Mouse (Mus musculus): ENCODE results near the gene Tmprss9. TPM values are rescaled to one million over a fixed set of nuclear protein-coding genes. Genes with fewer than 3 reads are reported as not detected.

Tmprss9 gene
- 0.04 TPM in 1 of 2 replicates, not detected in the other for total RNA-seq (2012; rRNA removed)
- not detected in 2 replicates for total RNA-seq (2014; rRNA removed)
- polyA plus RNA-seq (2012; ENCODE audit: insufficient read length, low read depth) = 0.07 TPM in 1 of 2 replicates, not detected in the other

DNA sequence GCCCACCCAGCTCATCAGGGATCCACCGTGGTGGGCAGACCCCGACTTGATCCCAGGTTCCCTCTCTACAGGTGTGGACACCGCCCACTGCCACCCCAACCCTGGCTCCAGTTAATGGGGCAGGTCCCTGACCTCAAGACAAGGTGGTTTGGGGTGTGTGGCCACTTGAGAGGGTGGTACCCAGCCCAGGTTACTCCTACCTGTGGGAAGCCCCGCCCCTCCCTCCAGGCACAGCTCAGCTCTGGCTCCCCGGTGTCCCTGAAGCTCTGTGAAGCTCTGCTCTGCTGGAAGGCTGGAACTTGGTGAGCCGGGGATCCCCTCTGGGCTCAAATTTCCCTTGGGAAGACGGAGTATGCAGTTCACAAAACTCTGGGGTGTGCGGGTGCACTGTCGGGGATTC lies at the start of gene Tmprss9:
Gene Tmprss9, plus strand, starts transcription at position 268 of the 400 bp plus-strand sequence.
- no peak within 1 kb of the TSS for H3K4me3 ChIP-seq (replicated peaks in 1 of 3; ENCODE audit: low read depth in 2 of 3, low read length in 2 of 3, poor library complexity in 1 of 3)

DNA sequence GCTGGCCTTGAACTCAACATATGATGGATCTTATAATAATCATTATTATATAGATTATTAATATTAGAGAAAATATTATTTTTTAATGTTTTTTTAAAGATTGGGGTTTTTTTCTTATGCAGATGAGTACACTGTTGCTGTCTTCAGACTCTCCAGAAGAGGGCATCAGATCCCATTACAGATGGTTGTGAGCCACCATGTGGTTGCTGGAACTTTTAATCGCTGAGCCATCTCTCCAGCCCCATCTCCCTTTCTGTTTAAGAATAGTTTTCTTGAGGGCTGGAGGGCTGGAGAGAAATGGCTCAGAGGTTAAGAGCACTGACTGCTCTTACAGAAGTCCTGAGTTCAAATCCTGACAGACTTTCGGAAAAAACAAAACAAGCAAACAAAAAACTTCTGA lies 49.7 kb upstream of the Tmprss9 start:
- in situ Hi-C loops (cut with MboI; ENCODE audit: low pct_ligation_motif_present, low pct_unique_long_range_greater_than_20kb, low sequenced_read_pairs) (loop anchor here (5.0 kb wide), 1 partner anchor 35 kb away; the partner anchor contains the start of genes Lsm7 and Sppl2b), dilution Hi-C loops (cut with MboI; ENCODE audit: extremely low pct_ligation_motif_present, extremely low pct_unique_long_range_greater_than_20kb, low sequenced_read_pairs) (no loop called here)
- Histone ChIP-seq H3K4me2 (ENCODE audit: insufficient read depth, low read depth, poor library complexity, severe bottlenecking) (no peak overlapping the region), H3K36me3 (replicated peaks in 1 of 2; ENCODE audit: control insufficient read depth in 1 of 2, insufficient read depth in 1 of 2, low read length in 1 of 2) (no peaks in the 10 kb centered on the region), H3K4me3 (replicated peaks in 1 of 3; ENCODE audit: low read depth in 2 of 3, low read length in 2 of 3, poor library complexity in 1 of 3) (no peak overlapping the region), H3K27me3 (replicated peaks) (no peaks in the 10 kb centered on the region), H3K9me3 (replicated peaks; ENCODE audit: low read length) (no peaks in the 10 kb centered on the region), H3K27ac (ENCODE audit: insufficient read depth, low read depth) (no peak overlapping the region), H3K4me1 (ENCODE audit: control insufficient read depth in 1 of 2, insufficient read depth in 2 of 2) (peaks cover 2 to 20% of the 10 kb centered on the region in 2 experiments; a peak in 2 of 4 replicates), H3K9ac (ENCODE audit: insufficient read depth, low read depth) (no peak overlapping the region), H3K79me2 (replicated peaks; ENCODE audit: control insufficient read depth, extremely low read depth, insufficient read depth, poor library complexity, severe bottlenecking) (peaks cover 4% of the 10 kb centered on the region)
- no peak for TF ChIP-seq TBP (conservative IDR thresholded peaks at IDR 0.05; ENCODE audit: low read depth, low read length)
- peak; percentile 72 for TF ChIP-seq SMC3 (IDR thresholded peaks at IDR 0.05; ENCODE audit: low read depth, low read length)
- TF ChIP-seq HCFC1 (IDR thresholded peaks at IDR 0.05; ENCODE audit: low read depth, low read length) = peak; percentile 26; the same call in 1 of the 2 replicates
- TF ChIP-seq ZC3H11A (IDR thresholded peaks at IDR 0.05; ENCODE audit: low read depth, low read length) = peak; percentile 19; the same call in 1 of the 2 replicates
- TF ChIP-seq RAD21 (IDR thresholded peaks at IDR 0.05; ENCODE audit: low read depth, low read length) = peak; percentile 56
- TF ChIP-seq ZNF384 (IDR thresholded peaks at IDR 0.05; ENCODE audit: low read depth, low read length) = peak; percentile 89
- peak; percentile 98 for TF ChIP-seq MYC (IDR thresholded peaks at IDR 0.05; ENCODE audit: low read depth, low read length)
- no peak for TF ChIP-seq RCOR1 (conservative IDR thresholded peaks at IDR 0.05; ENCODE audit: low read depth, low read length)
- TF ChIP-seq E2F4 (IDR thresholded peaks at IDR 0.05; ENCODE audit: insufficient replicate concordance, low read depth, low read length) = no peak
- peak in 1 of 2 experiments; percentile 86; a peak in 3 of 4 replicates for TF ChIP-seq CTCF (conservative IDR thresholded peaks at IDR 0.05 in 1 of 2, IDR thresholded peaks at IDR 0.05 in 1 of 2; ENCODE audit: low read depth in 2 of 2, low read length in 2 of 2)
- peak; percentile 38 for DNase-seq (ENCODE audit: extremely low read depth)

More for the DNA sequence above, at the start of gene Tmprss9:
- Histone ChIP-seq H3K4me1 (ENCODE audit: control insufficient read depth in 1 of 2, insufficient read depth in 2 of 2) (peaks cover 3 to 4% of the 10 kb centered on the region in 2 experiments; a peak in 3 of 4 replicates), H3K27me3 (replicated peaks) (peaks cover 5% of the 10 kb centered on the region), H3K9ac (ENCODE audit: insufficient read depth, low read depth) (no peak within 1 kb of the TSS), H3K4me2 (ENCODE audit: insufficient read depth, low read depth, poor library complexity, severe bottlenecking) (no peak within 1 kb of the TSS), H3K36me3 (replicated peaks in 1 of 2; ENCODE audit: control insufficient read depth in 1 of 2, insufficient read depth in 1 of 2, low read length in 1 of 2) (peaks cover 14 to 25% of the 10 kb centered on the region in 2 experiments), H3K79me2 (replicated peaks; ENCODE audit: control insufficient read depth, extremely low read depth, insufficient read depth, poor library complexity, severe bottlenecking) (no peaks in the 10 kb centered on the region), H3K27ac (ENCODE audit: insufficient read depth, low read depth) (no peak within 1 kb of the TSS), H3K9me3 (replicated peaks; ENCODE audit: low read length) (no peaks in the 10 kb centered on the region)
- in situ Hi-C loops (cut with MboI; ENCODE audit: low pct_ligation_motif_present, low pct_unique_long_range_greater_than_20kb, low sequenced_read_pairs) = no loop called here
- dilution Hi-C loops (cut with MboI; ENCODE audit: extremely low pct_ligation_motif_present, extremely low pct_unique_long_range_greater_than_20kb, low sequenced_read_pairs) = no loop called here
- TF ChIP-seq TCF12 (IDR thresholded peaks at IDR 0.05; ENCODE audit: low read depth, low read length) (no peak), ELF1 (IDR thresholded peaks at IDR 0.05; ENCODE audit: low read depth, low read length) (no peak), ZMIZ1 (IDR thresholded peaks at IDR 0.05; ENCODE audit: low read depth, low read length) (no peak), ETS1 (conservative IDR thresholded peaks at IDR 0.05; ENCODE audit: low read depth, low read length) (no peak)
- DNase-seq (ENCODE audit: extremely low read depth) = no peak

Measured in CH12.LX (cell line).